Mouse (Mus musculus) lung, postnatal 0 days (tissue): Measurements from ENCODE around the gene Pcdh9. TPM values are rescaled to one million over a fixed set of nuclear protein-coding genes. Genes with fewer than 3 reads are reported as not detected.

ENCODE experiments used
- ATAC-seq: fragments of 200-750 bp; cut with Nextera tagmentation; 2 replicates; pipeline ENCODE4 v1.8.0; 2017; ENCODE audit warnings: moderate library complexity
- DNase-seq: peaks from one replicate; pipeline ENCODE4 v3.0.0-alpha.2; 2016; ENCODE audit warnings: low spot score
- H3K27ac ChIP-seq: fragments of 300-500 bp; sonication (generic); 2 replicates; pipeline ENCODE4 v1.5.1; 2014; ENCODE audit warnings: antibody characterized with exemption, mild to moderate bottlenecking, low read length, mixed read lengths
- H3K27me3 ChIP-seq: fragments of 300-500 bp; sonication (generic); replicated peaks from 2 replicates; pipeline ENCODE4 v1.6.1; 2014; ENCODE audit warnings: low read length, mixed read lengths; ENCODE audit not compliant: insufficient read depth
- H3K36me3 ChIP-seq: fragments of 300-500 bp; sonication (generic); 2 replicates; pipeline ENCODE4 v1.6.1; 2014; ENCODE audit warnings: low read length, mixed read lengths; ENCODE audit not compliant: insufficient read depth
- H3K4me1 ChIP-seq: fragments of 300-500 bp; sonication (generic); 2 replicates; pipeline ENCODE4 v1.6.1; 2014; ENCODE audit warnings: antibody characterized with exemption, low read depth, low read length, mixed read lengths; ENCODE audit not compliant: insufficient read depth
- H3K4me2 ChIP-seq: fragments of 300-500 bp; sonication (generic); replicated peaks from 2 replicates; pipeline ENCODE4 v1.6.1; 2014; ENCODE audit warnings: low read depth, mild to moderate bottlenecking, low read length, moderate library complexity, mixed read lengths
- H3K4me3 ChIP-seq: fragments of 300-500 bp; sonication (generic); 2 replicates; pipeline ENCODE4 v1.5.1; 2014; ENCODE audit warnings: low read depth, low read length
- H3K9ac ChIP-seq: fragments of 300-500 bp; sonication (generic); replicated peaks from 2 replicates; pipeline ENCODE4 v1.6.1; 2014; ENCODE audit warnings: low read depth, mild to moderate bottlenecking
- H3K9me3 ChIP-seq: fragments of 300-500 bp; sonication (generic); 2 replicates; pipeline ENCODE4 v1.6.1; 2016; ENCODE audit warnings: low read length, mixed read lengths
- CTCF ChIP-seq: IDR thresholded peaks from 2 replicates; pipeline ENCODE4 v1.5.1; 2016; ENCODE audit warnings: antibody characterized with exemption, mild to moderate bottlenecking
- EP300 ChIP-seq: IDR thresholded peaks from 2 replicates; pipeline ENCODE4 v1.6.1; 2016; ENCODE audit warnings: antibody characterized with exemption, mild to moderate bottlenecking, control low read depth
- WGBS: fragments of 180-500 bp; shearing (Covaris S2); extraction: QIAGEN DNeasy Blood & Tissue Kit; methylation state at CpG from one replicate; pipeline ENCODE4 v1.1.7; 2014; 5-methylcytosine and 5-hydroxymethylcytosine counted together
- polyA plus RNA-seq: library from polyadenylated mRNA; unstranded; fragments of >200 nt; fragmentation: Nextera tagmentation; extraction: Ambion mirVana; gene quantifications from 2 replicates; pipeline ENCODE4 v1.2.1, GENCODE M21; 2015

Gene Pcdh9
- polyA plus RNA-seq, 1 experiment from 2014 or later, result 1.4 TPM

DNA sequence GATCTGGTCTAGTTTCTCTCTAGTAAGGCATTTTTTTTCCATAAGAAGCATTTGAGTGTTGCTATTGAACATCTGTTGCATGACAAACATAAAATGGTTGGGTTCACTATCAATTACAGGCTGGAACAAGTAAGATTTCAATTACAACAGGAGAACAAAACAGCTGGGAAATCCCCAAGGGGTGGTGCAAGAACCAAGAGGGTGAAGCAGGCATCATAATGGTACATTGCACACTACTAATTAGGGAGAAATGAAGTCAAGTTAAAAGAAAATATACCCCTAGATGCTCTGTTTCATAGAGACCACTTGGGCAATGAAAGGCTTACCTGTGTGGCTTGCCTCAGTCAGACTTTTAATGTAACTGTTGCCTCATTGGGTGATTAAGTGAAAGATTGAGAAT lies 384.4 kb downstream of the Pcdh9 start:
- Histone ChIP-seq H3K4me1 (no peaks in the 10 kb centered on the region), H3K36me3 (no peaks in the 10 kb centered on the region), H3K4me2 (no peak overlapping the region), H3K9me3 (no peaks in the 10 kb centered on the region), H3K9ac (no peak overlapping the region), H3K27me3 (no peaks in the 10 kb centered on the region), H3K4me3 (no peak overlapping the region), H3K27ac (no peak overlapping the region)
- DNase-seq, result no peak
- no peak for TF ChIP-seq EP300
- no peak for TF ChIP-seq CTCF
- ATAC-seq, result no peak

GRCm38 (mm10) chr14:93498813-93499690 lies 391.4 kb downstream of the Pcdh9 start:
- H3K27me3 ChIP-seq, result no peaks in the 10 kb centered on the region
- peak overlapping the region; percentile 35; the same call in 1 of the 2 replicates for H3K4me2 ChIP-seq
- ATAC-seq (peak; percentile 35; the same call in 1 of the 2 replicates), DNase-seq (peak; percentile 40)
- no peaks in the 10 kb centered on the region for H3K4me1 ChIP-seq
- no peak overlapping the region for H3K4me3 ChIP-seq
- H3K9ac ChIP-seq, result no peak overlapping the region
- no peaks in the 10 kb centered on the region for H3K36me3 ChIP-seq
- H3K27ac ChIP-seq, result no peak overlapping the region
- TF ChIP-seq EP300 (no peak), CTCF (no peak)
- no peaks in the 10 kb centered on the region for H3K9me3 ChIP-seq
- WGBS, result 28% methylated on average over 13 of the region's 13 CpGs

DNA sequence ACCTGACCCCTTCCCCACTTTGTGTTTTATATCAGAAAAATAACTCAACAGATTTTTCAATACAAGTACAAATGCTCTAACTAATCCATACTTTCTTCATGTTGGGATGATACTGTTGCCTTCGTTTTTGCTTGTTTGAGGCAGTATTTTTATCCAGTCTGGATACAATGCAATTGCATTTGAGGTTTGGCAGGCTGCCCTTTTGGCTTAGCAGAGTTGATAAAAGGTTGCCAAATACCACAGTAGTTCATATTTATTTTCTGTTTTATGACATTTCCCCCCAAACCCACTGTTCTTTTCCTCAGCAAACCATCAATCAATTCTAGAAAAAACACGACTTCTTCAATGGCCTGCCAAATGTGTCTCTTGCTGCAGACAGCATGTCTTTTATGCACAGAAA lies 415.5 kb downstream of the Pcdh9 start:
- Histone ChIP-seq H3K4me1 (0 out of 2 replicates have a peak, but pooled peaks cover 2% of the 10 kb centered on the region), H3K9me3 (no peaks in the 10 kb centered on the region), H3K27me3 (no peaks in the 10 kb centered on the region), H3K27ac (no peak overlapping the region), H3K4me2 (no peak overlapping the region), H3K9ac (no peak overlapping the region), H3K4me3 (no peak overlapping the region), H3K36me3 (no peaks in the 10 kb centered on the region)
- ATAC-seq (no peak), DNase-seq (peak; percentile 33)
- 37% methylated on average over 2 of the region's 2 CpGs for WGBS
- TF ChIP-seq EP300 (no peak), CTCF (no peak)

GRCm38 (mm10) chr14:93472494-93472893 lies 418.0 kb downstream of the Pcdh9 start:
- Histone ChIP-seq H3K4me1 (0 out of 2 replicates have a peak, but pooled peaks cover 2% of the 10 kb centered on the region), H3K9ac (no peak overlapping the region), H3K36me3 (no peaks in the 10 kb centered on the region), H3K27me3 (no peaks in the 10 kb centered on the region), H3K4me2 (no peak overlapping the region), H3K9me3 (no peaks in the 10 kb centered on the region), H3K27ac (no peak overlapping the region), H3K4me3 (no peak overlapping the region)
- DNase-seq, result no peak
- ATAC-seq, result no peak
- 80% methylated on average over 8 of the region's 8 CpGs for WGBS
- TF ChIP-seq EP300 (no peak), CTCF (no peak)

DNA sequence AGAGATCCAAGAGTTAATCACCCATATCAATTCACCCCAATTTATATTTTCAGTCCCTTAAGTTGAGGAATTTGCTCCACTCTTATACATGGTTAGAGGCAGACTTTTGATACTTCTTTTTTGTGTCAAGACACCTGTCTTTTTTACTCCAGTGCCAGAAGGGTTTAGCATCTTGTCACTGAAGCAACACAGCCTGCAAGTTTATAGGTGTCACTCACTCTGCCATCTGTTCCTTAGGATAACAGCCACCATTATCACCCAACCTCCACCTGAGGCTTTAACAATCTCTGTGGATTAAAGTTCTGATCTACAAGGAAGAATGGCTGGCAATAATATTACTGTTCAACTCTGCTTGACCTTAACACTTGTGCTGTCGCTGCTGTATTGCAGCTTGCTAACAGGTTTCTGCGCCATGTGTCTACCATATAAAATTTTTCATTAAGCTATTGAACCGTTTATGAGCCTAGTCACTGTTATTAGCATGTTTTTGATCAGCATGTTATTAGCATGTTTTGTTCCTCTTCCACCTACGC lies 427.1 kb downstream of the Pcdh9 start:
- Histone ChIP-seq H3K27ac (no peak overlapping the region), H3K4me3 (no peak overlapping the region), H3K4me1 (no peaks in the 10 kb centered on the region), H3K4me2 (no peak overlapping the region), H3K36me3 (no peaks in the 10 kb centered on the region), H3K9ac (no peak overlapping the region), H3K9me3 (no peaks in the 10 kb centered on the region), H3K27me3 (no peaks in the 10 kb centered on the region)
- WGBS, result 80% methylated on average over 4 of the region's 4 CpGs
- TF ChIP-seq EP300, result no peak
- no peak for TF ChIP-seq CTCF
- DNase-seq (no peak), ATAC-seq (no peak)

DNA sequence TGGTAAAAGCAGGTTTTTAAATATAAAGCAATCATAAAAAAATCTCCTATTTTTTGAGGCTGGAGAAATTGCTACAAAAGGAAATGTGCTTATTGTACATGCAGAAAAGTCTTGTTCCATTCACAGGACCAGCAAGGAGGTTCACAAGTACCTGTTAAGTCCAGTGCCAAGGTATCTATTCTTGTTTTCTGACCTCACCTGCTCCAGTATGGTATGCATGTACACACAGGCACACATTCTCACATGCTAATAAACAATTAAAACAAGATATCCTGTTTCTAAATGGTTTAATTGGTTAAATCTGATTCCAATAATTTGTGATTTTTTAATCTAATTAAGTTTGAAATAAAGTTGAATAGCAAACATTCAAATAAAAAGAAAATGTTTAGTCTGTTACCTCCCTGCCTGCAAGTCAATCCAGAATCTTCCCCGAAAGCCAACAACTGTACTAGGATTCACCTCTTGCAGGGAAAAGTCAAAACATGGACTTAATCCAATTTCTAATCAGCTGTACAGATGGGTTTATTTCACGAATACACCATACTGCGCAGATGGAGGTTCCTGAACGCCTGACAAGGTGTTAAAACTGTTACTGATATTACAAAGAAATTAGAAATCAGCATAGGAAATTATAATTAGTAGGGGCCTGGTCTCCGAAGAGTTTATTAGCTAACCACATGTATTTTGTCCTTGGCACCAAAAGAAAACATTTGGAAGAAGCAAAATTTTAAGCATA lies 439.4 kb downstream of the Pcdh9 start:
- DNase-seq, result no peak
- no peaks in the 10 kb centered on the region for H3K4me1 ChIP-seq
- H3K27ac ChIP-seq, result no peak overlapping the region
- H3K4me2 ChIP-seq, result no peak overlapping the region
- H3K36me3 ChIP-seq, result no peaks in the 10 kb centered on the region
- ATAC-seq, result no peak
- no peaks in the 10 kb centered on the region for H3K9me3 ChIP-seq
- H3K27me3 ChIP-seq, result no peaks in the 10 kb centered on the region
- 74% methylated on average over 5 of the region's 5 CpGs for WGBS
- TF ChIP-seq EP300 (no peak), CTCF (no peak)
- H3K4me3 ChIP-seq, result no peak overlapping the region
- H3K9ac ChIP-seq, result no peak overlapping the region
